Mouse (Mus musculus): Measurements from ENCODE around the gene Rbm6. TPM values are rescaled to one million over a fixed set of nuclear protein-coding genes. Genes with fewer than 3 reads are reported as not detected.

Gene Rbm6
- total RNA-seq (2017), result 165 and 170 TPM in 2 replicates

- ATAC-seq (replicated peaks in 1 of 2; ENCODE audit: insufficient read depth in 1 of 2, low FRiP score in 2 of 2, low TSS enrichment in 1 of 2, low read depth in 1 of 2, poor library complexity in 2 of 2, severe bottlenecking in 2 of 2), result no peak
These were observed at the start of gene Rbm6 for GRCm38 (mm10) chr9:107873137-107873536. Gene Rbm6 (minus strand): TSS chr9:107873237.

GRCm38 (mm10) chr9:107919441-107919840, 46.4 kb upstream of the Rbm6 start:
- ATAC-seq (replicated peaks in 1 of 2; ENCODE audit: insufficient read depth in 1 of 2, low FRiP score in 2 of 2, low TSS enrichment in 1 of 2, low read depth in 1 of 2, poor library complexity in 2 of 2, severe bottlenecking in 2 of 2), result no peak

- ATAC-seq (replicated peaks in 1 of 2; ENCODE audit: insufficient read depth in 1 of 2, low FRiP score in 2 of 2, low TSS enrichment in 1 of 2, low read depth in 1 of 2, poor library complexity in 2 of 2, severe bottlenecking in 2 of 2), result no peak
These were observed 45.8 kb upstream of the Rbm6 start for GRCm38 (mm10) chr9:107918884-107919283.

GRCm38 (mm10) chr9:107917895-107918608, 45.0 kb upstream of the Rbm6 start:
- no peak for ATAC-seq (replicated peaks in 1 of 2; ENCODE audit: insufficient read depth in 1 of 2, low FRiP score in 2 of 2, low TSS enrichment in 1 of 2, low read depth in 1 of 2, poor library complexity in 2 of 2, severe bottlenecking in 2 of 2)

GRCm38 (mm10) chr9:107914764-107915420, 41.9 kb upstream of the Rbm6 start:
- no peak for ATAC-seq (replicated peaks in 1 of 2; ENCODE audit: insufficient read depth in 1 of 2, low FRiP score in 2 of 2, low TSS enrichment in 1 of 2, low read depth in 1 of 2, poor library complexity in 2 of 2, severe bottlenecking in 2 of 2)

- ATAC-seq (replicated peaks in 1 of 2; ENCODE audit: insufficient read depth in 1 of 2, low FRiP score in 2 of 2, low TSS enrichment in 1 of 2, low read depth in 1 of 2, poor library complexity in 2 of 2, severe bottlenecking in 2 of 2), result no peak
These were observed 37.2 kb upstream of the Rbm6 start for GRCm38 (mm10) chr9:107910025-107910769.

- no peak for ATAC-seq (replicated peaks in 1 of 2; ENCODE audit: insufficient read depth in 1 of 2, low FRiP score in 2 of 2, low TSS enrichment in 1 of 2, low read depth in 1 of 2, poor library complexity in 2 of 2, severe bottlenecking in 2 of 2)
These were observed 35.5 kb upstream of the Rbm6 start for GRCm38 (mm10) chr9:107908410-107909158.

GRCm38 (mm10) chr9:107907801-107908120, 34.7 kb upstream of the Rbm6 start:
- no peak for ATAC-seq (replicated peaks in 1 of 2; ENCODE audit: insufficient read depth in 1 of 2, low FRiP score in 2 of 2, low TSS enrichment in 1 of 2, low read depth in 1 of 2, poor library complexity in 2 of 2, severe bottlenecking in 2 of 2)

GRCm38 (mm10) chr9:107906967-107907800, 34.1 kb upstream of the Rbm6 start:
- ATAC-seq (replicated peaks in 1 of 2; ENCODE audit: insufficient read depth in 1 of 2, low FRiP score in 2 of 2, low TSS enrichment in 1 of 2, low read depth in 1 of 2, poor library complexity in 2 of 2, severe bottlenecking in 2 of 2), result no peak

GRCm38 (mm10) chr9:107906252-107906966, 33.4 kb upstream of the Rbm6 start, which contains the start of gene Mst1r:
Gene Mst1r (plus strand): TSS chr9:107906873.
- peak; percentile 38 to 47; a peak in 2 of 4 replicates for ATAC-seq (replicated peaks in 1 of 2; ENCODE audit: insufficient read depth in 1 of 2, low FRiP score in 2 of 2, low TSS enrichment in 1 of 2, low read depth in 1 of 2, poor library complexity in 2 of 2, severe bottlenecking in 2 of 2)

GRCm38 (mm10) chr9:107904726-107905125, 31.7 kb upstream of the Rbm6 start:
- peak; percentile 81 to 83 for ATAC-seq (replicated peaks in 1 of 2; ENCODE audit: insufficient read depth in 1 of 2, low FRiP score in 2 of 2, low TSS enrichment in 1 of 2, low read depth in 1 of 2, poor library complexity in 2 of 2, severe bottlenecking in 2 of 2)

- no peak for ATAC-seq (replicated peaks in 1 of 2; ENCODE audit: insufficient read depth in 1 of 2, low FRiP score in 2 of 2, low TSS enrichment in 1 of 2, low read depth in 1 of 2, poor library complexity in 2 of 2, severe bottlenecking in 2 of 2)
These were observed 28.5 kb upstream of the Rbm6 start for GRCm38 (mm10) chr9:107901627-107901914.

GRCm38 (mm10) chr9:107900840-107901626, 28.0 kb upstream of the Rbm6 start:
- peak; percentile 35 to 70 for ATAC-seq (replicated peaks in 1 of 2; ENCODE audit: insufficient read depth in 1 of 2, low FRiP score in 2 of 2, low TSS enrichment in 1 of 2, low read depth in 1 of 2, poor library complexity in 2 of 2, severe bottlenecking in 2 of 2)

GRCm38 (mm10) chr9:107899855-107900254, 26.8 kb upstream of the Rbm6 start:
- no peak for ATAC-seq (replicated peaks in 1 of 2; ENCODE audit: insufficient read depth in 1 of 2, low FRiP score in 2 of 2, low TSS enrichment in 1 of 2, low read depth in 1 of 2, poor library complexity in 2 of 2, severe bottlenecking in 2 of 2)

GRCm38 (mm10) chr9:107898563-107898962, 25.5 kb upstream of the Rbm6 start:
- ATAC-seq (replicated peaks in 1 of 2; ENCODE audit: insufficient read depth in 1 of 2, low FRiP score in 2 of 2, low TSS enrichment in 1 of 2, low read depth in 1 of 2, poor library complexity in 2 of 2, severe bottlenecking in 2 of 2), result no peak

- no peak for ATAC-seq (replicated peaks in 1 of 2; ENCODE audit: insufficient read depth in 1 of 2, low FRiP score in 2 of 2, low TSS enrichment in 1 of 2, low read depth in 1 of 2, poor library complexity in 2 of 2, severe bottlenecking in 2 of 2)
These were observed 18.0 kb upstream of the Rbm6 start for GRCm38 (mm10) chr9:107891023-107891422.
